Mouse (Mus musculus) myocyte (in vitro differentiated cells): ENCODE data around the gene Hnrnpdl. TPM values are rescaled to one million over a fixed set of nuclear protein-coding genes. Genes with fewer than 3 reads are reported as not detected.

ENCODE experiments used
- H3K27me3 ChIP-seq: one replicate; pipeline ENCODE4 v1.6.1; 2011; ENCODE audit not compliant: control insufficient read depth, insufficient read depth, insufficient read length
- H3K36me3 ChIP-seq: one replicate; pipeline ENCODE4 v1.6.1; 2011; ENCODE audit not compliant: control insufficient read depth, insufficient read depth
- H3K4me2 ChIP-seq: one replicate; pipeline ENCODE4 v1.6.1; 2011; ENCODE audit warnings: low read depth, control low read depth
- H3K4me3 ChIP-seq: one replicate; pipeline ENCODE4 v1.5.1; 2011; ENCODE audit warnings: mild to moderate bottlenecking, control low read depth, moderate library complexity
- H3K79me2 ChIP-seq: one replicate; pipeline ENCODE4 v1.6.1; 2011; ENCODE audit not compliant: control insufficient read depth, insufficient read depth
- H3ac ChIP-seq: one replicate; pipeline ENCODE4 v1.6.1; 2011; ENCODE audit not compliant: control insufficient read depth, insufficient read length
- CEBPB ChIP-seq: IDR thresholded peaks from 2 replicates; pipeline ENCODE4 v1.6.1; 2011; ENCODE audit warnings: mild to moderate bottlenecking, moderate library complexity; ENCODE audit not compliant: poor library complexity, insufficient read depth, severe bottlenecking
- E2F4 ChIP-seq: IDR thresholded peaks from one replicate; pipeline ENCODE4 v1.6.1; 2011; ENCODE audit warnings: mild to moderate bottlenecking, control low read depth, moderate library complexity; ENCODE audit not compliant: insufficient read depth
- MAX ChIP-seq: IDR thresholded peaks from one replicate; pipeline ENCODE4 v1.6.1; 2011; ENCODE audit warnings: low read depth, mild to moderate bottlenecking, control low read depth
- MYOD1 ChIP-seq, 3 experiments: IDR thresholded peaks; one replicate each; pipeline ENCODE4 v1.6.1; 2011; ENCODE audit warnings: control low read depth in 2 of 3, low read depth in 2 of 3, mild to moderate bottlenecking in 2 of 3, moderate library complexity in 1 of 3; ENCODE audit not compliant: insufficient read length in 2 of 3, control insufficient read depth in 1 of 3
- MYOG ChIP-seq, 3 experiments: IDR thresholded peaks; one replicate each; pipeline ENCODE4 v1.6.1; 2011; ENCODE audit warnings: control low read depth in 2 of 3, low read depth in 2 of 3, mild to moderate bottlenecking in 2 of 3; ENCODE audit not compliant: insufficient read length in 2 of 3, control insufficient read depth in 1 of 3, insufficient read depth in 1 of 3
- POLR2A ChIP-seq: IDR thresholded peaks from one replicate; pipeline ENCODE4 v1.6.1; 2011; ENCODE audit warnings: low read depth, mild to moderate bottlenecking, control low read depth, moderate library complexity; ENCODE audit not compliant: insufficient read length
- POLR2AphosphoS2 ChIP-seq: IDR thresholded peaks from one replicate; pipeline ENCODE4 v1.6.1; 2011; ENCODE audit warnings: low read depth, control low read depth; ENCODE audit not compliant: insufficient read length
- REST ChIP-seq: IDR thresholded peaks from one replicate; pipeline ENCODE4 v1.6.1; 2011; ENCODE audit warnings: mild to moderate bottlenecking, control low read depth, moderate library complexity; ENCODE audit not compliant: insufficient read depth, insufficient read length
- SRF ChIP-seq: IDR thresholded peaks from one replicate; pipeline ENCODE4 v1.6.1; 2011; ENCODE audit warnings: low read depth; ENCODE audit not compliant: control insufficient read depth, insufficient read length
- TCF12 ChIP-seq: IDR thresholded peaks from one replicate; pipeline ENCODE4 v1.6.1; 2011; ENCODE audit warnings: mild to moderate bottlenecking, control low read depth; ENCODE audit not compliant: poor library complexity, insufficient read depth, severe bottlenecking
- TCF3 ChIP-seq: IDR thresholded peaks from one replicate; pipeline ENCODE4 v1.6.1; 2011; ENCODE audit warnings: low read depth, control low read depth; ENCODE audit not compliant: insufficient read length
- USF1 ChIP-seq: IDR thresholded peaks from one replicate; pipeline ENCODE4 v1.6.1; 2011; ENCODE audit warnings: low read depth, mild to moderate bottlenecking, control low read depth, moderate library complexity
- polyA plus RNA-seq: library from polyadenylated mRNA; unstranded; fragments of >200 nt; fragmentation: generic; extraction: Trizol; gene quantifications from one replicate; pipeline ENCODE4 v1.2.1, GENCODE M21; 2012; ENCODE audit warnings: missing spikeins

Hnrnpdl gene
- polyA plus RNA-seq, 1 experiment, result 45.4 TPM

- Histone ChIP-seq H3K27me3 (no peaks in the 10 kb centered on the region), H3K36me3 (no peaks in the 10 kb centered on the region), H3K4me3 (no peak overlapping the region), H3ac (no peak overlapping the region), H3K79me2 (no peaks in the 10 kb centered on the region), H3K4me2 (no peak overlapping the region)
- TF ChIP-seq REST, result no peak
Observed at GRCm38 (mm10) chr5:100000048-100000447, 39.4 kb downstream of the Hnrnpdl start.

GRCm38 (mm10) chr5:99994680-99995079, 44.8 kb downstream of the Hnrnpdl start:
- TF ChIP-seq SRF (no peak), POLR2A (no peak), MYOG (IDR thresholded peaks at IDR 0.05; ENCODE audit: control insufficient read depth in 1 of 3, insufficient read depth in 1 of 3, insufficient read length in 2 of 3, low read depth in 2 of 3) (no peak), E2F4 (no peak), POLR2AphosphoS2 (no peak), REST (no peak), USF1 (no peak), MYOD1 (IDR thresholded peaks at IDR 0.05; ENCODE audit: control insufficient read depth in 1 of 3, insufficient read length in 2 of 3, low read depth in 2 of 3) (no peak), MAX (no peak), CEBPB (no peak), TCF3 (no peak)
- Histone ChIP-seq H3K27me3 (no peaks in the 10 kb centered on the region), H3ac (no peak overlapping the region), H3K79me2 (no peaks in the 10 kb centered on the region), H3K36me3 (no peaks in the 10 kb centered on the region), H3K4me2 (no peak overlapping the region), H3K4me3 (no peak overlapping the region)

- TF ChIP-seq MYOG (IDR thresholded peaks at IDR 0.05; ENCODE audit: control insufficient read depth in 1 of 3, insufficient read depth in 1 of 3, insufficient read length in 2 of 3, low read depth in 2 of 3), result no peak
- no peak for TF ChIP-seq SRF
- no peak for TF ChIP-seq USF1
- TF ChIP-seq REST, result no peak
- TF ChIP-seq MAX, result no peak
- TF ChIP-seq E2F4, result no peak
- TF ChIP-seq MYOD1 (IDR thresholded peaks at IDR 0.05; ENCODE audit: control insufficient read depth in 1 of 3, insufficient read length in 2 of 3, low read depth in 2 of 3), result no peak
- TF ChIP-seq POLR2A, result no peak
- TF ChIP-seq TCF3, result no peak
- TF ChIP-seq CEBPB, result no peak
- TF ChIP-seq TCF12, result no peak
- TF ChIP-seq POLR2AphosphoS2, result no peak
- Histone ChIP-seq H3K36me3 (no peaks in the 10 kb centered on the region), H3ac (no peak overlapping the region)
Observed at GRCm38 (mm10) chr5:99994166-99994565, 45.3 kb downstream of the Hnrnpdl start.

More at GRCm38 (mm10) chr5:99994166-99994565, 45.3 kb downstream of the Hnrnpdl start:
- no peak overlapping the region for H3K4me2 ChIP-seq
- no peak overlapping the region for H3K4me3 ChIP-seq
- no peaks in the 10 kb centered on the region for H3K79me2 ChIP-seq
- no peaks in the 10 kb centered on the region for H3K27me3 ChIP-seq

Other genes with a start within 250 kb of the Hnrnpdl start
- not detected for gene Vamp9, start 133.4 kb downstream of the Hnrnpdl start, polyA plus RNA-seq
- gene Hnrnpd, start 60.7 kb downstream of the Hnrnpdl start, polyA plus RNA-seq, result 86.4 TPM
- gene 4930524J08Rik, start 60.6 kb downstream of the Hnrnpdl start, polyA plus RNA-seq, result 2.1 TPM
- 8.2 TPM for gene Enoph1, start 321 bp upstream of the Hnrnpdl start, polyA plus RNA-seq
- not detected for gene Tmem150c, start 120.1 kb upstream of the Hnrnpdl start, polyA plus RNA-seq